Mouse (Mus musculus) brown adipose tissue, adult 24 weeks (tissue): ENCODE measurements at regions not wholly inside any gene's neighbourhood (a gene's known extent, or its start where the extent isn't known, plus 50 kb on each side); places are given as distances from the start of the nearest gene placed in this dataset.

Source experiments
- H3K27ac ChIP-seq: fragments of 200-500 bp; replicated peaks from 2 replicates; pipeline ENCODE4 v1.5.1; 2012; ENCODE audit warnings: low read depth, mild to moderate bottlenecking, low read length
- H3K4me1 ChIP-seq: fragments of 200-500 bp; 2 replicates; pipeline ENCODE4 v1.6.1; 2012; ENCODE audit warnings: low read length, mixed read lengths; ENCODE audit not compliant: control insufficient read depth, insufficient read depth, insufficient read length
- H3K4me3 ChIP-seq: fragments of 200-500 bp; 2 replicates; pipeline ENCODE4 v1.5.1; 2012; ENCODE audit warnings: low read depth, mild to moderate bottlenecking, low read length, moderate library complexity; ENCODE audit not compliant: insufficient read depth

- Histone ChIP-seq H3K4me1 (no peaks in the 10 kb centered on the region), H3K4me3 (no peak overlapping the region), H3K27ac (no peak overlapping the region)
These were observed 156.5 kb upstream of the Ngly1 start for GRCm38 (mm10) chr14:16092391-16093132.

DNA sequence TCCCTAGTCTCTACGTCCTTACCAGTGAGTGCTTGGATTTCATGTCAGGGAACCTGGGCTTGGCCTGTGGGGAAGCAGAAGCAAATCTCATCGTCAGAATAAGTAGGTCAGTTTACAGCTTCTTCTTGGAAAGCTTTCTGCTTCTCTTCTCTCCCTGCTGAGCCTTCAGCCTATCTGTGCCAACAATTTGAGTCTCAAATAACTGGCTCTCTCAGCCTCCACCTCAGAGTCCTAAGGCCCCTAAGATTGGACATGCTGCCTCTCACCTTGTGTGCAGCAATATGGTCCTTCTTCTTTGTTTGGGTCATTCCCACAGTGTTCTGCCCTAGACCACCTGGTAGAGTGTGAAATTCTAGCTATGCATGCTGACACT is 156.0 kb upstream of the Ngly1 start:
- H3K4me1 ChIP-seq: no peaks in the 10 kb centered on the region
- no peak overlapping the region for H3K4me3 ChIP-seq
- no peak overlapping the region for H3K27ac ChIP-seq

GRCm38 (mm10) chr14:16109414-16109813 is 139.7 kb upstream of the Ngly1 start:
- Histone ChIP-seq H3K4me3 (no peak overlapping the region), H3K27ac (no peak overlapping the region), H3K4me1 (no peaks in the 10 kb centered on the region)

GRCm38 (mm10) chr14:16132672-16133071 is 116.4 kb upstream of the Ngly1 start:
- no peak overlapping the region for H3K4me3 ChIP-seq
- no peak overlapping the region for H3K27ac ChIP-seq
- no peaks in the 10 kb centered on the region for H3K4me1 ChIP-seq

DNA sequence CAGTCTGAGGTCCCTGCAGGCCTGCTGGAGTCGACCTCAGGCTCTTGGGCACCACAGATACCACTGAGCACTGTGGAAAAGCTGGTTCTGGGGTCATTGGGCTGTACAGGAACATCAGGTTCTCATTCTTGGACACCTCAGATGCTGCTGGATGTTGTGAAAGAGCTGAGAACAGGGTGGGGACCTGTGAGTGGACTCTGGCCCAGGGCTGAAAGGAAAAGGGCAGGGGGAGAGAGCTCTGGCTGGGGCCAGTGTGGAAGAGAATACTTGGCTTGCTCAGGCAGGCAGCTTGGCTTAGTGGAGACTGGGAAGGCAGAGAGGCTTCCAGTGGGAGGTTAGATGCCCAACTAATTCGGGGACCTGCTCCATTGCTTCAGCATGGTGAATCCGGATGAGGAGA is 115.7 kb upstream of the Ngly1 start:
- no peak overlapping the region for H3K4me3 ChIP-seq
- no peak overlapping the region for H3K27ac ChIP-seq
- H3K4me1 ChIP-seq: no peaks in the 10 kb centered on the region

DNA sequence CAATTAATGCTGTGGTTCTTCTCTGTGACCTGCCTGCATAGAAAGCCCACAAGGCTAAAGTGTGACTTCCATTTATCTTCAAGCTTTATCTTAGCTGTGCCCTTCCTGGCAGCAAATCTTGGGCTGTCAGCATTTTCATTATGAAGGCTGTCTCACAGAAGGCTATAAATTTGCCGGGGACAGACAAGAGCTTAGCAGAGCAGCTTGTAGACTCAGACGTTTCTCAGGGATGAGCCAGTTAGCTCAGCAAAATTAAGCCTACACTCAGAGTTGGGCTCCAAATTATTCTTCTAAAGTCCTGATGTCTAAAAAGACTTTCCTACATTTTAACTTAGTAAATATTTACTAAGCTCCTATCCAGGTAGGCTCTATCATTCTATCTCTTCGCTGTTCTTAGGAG is 112.9 kb upstream of the Ngly1 start:
- no peak overlapping the region for H3K4me3 ChIP-seq
- no peaks in the 10 kb centered on the region for H3K4me1 ChIP-seq
- H3K27ac ChIP-seq: no peak overlapping the region

DNA sequence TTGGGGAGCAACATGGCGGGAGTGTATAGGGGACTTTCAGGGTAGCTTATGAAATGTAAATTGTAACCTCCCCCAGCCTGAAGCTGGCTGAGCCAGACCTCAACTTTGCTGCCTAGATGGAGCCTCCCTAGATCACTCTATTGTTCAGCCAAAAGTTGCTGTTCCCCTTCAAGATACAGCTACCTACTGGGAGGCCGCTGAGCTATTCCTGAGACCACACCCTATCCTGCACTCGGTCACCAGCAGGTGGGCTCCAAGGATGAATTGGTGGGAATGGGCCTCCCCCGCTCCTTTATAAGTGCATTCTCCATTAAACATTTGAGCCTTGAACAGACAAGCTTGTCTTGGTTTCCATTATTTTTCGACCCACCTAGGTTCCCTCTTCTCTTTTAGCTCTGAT is 104.8 kb upstream of the Ngly1 start:
- Histone ChIP-seq H3K27ac (no peak overlapping the region), H3K4me1 (no peaks in the 10 kb centered on the region), H3K4me3 (no peak overlapping the region)

GRCm38 (mm10) chr14:16146811-16147210 is 102.3 kb upstream of the Ngly1 start:
- H3K27ac ChIP-seq: no peak overlapping the region
- H3K4me3 ChIP-seq: no peak overlapping the region
- H3K4me1 ChIP-seq: no peaks in the 10 kb centered on the region

GRCm38 (mm10) chr14:16151815-16152214 is 97.3 kb upstream of the Ngly1 start:
- Histone ChIP-seq H3K4me1 (no peaks in the 10 kb centered on the region), H3K4me3 (no peak overlapping the region), H3K27ac (no peak overlapping the region)

GRCm38 (mm10) chr14:16152702-16153101 is 96.4 kb upstream of the Ngly1 start:
- no peaks in the 10 kb centered on the region for H3K4me1 ChIP-seq
- H3K4me3 ChIP-seq: no peak overlapping the region
- H3K27ac ChIP-seq: no peak overlapping the region

GRCm38 (mm10) chr14:16155106-16155505 is 94.0 kb upstream of the Ngly1 start:
- no peak overlapping the region for H3K27ac ChIP-seq
- no peak overlapping the region for H3K4me3 ChIP-seq
- H3K4me1 ChIP-seq: no peaks in the 10 kb centered on the region

GRCm38 (mm10) chr14:16170226-16170625 is 78.9 kb upstream of the Ngly1 start:
- H3K4me1 ChIP-seq: no peaks in the 10 kb centered on the region; the same call in 1 of the 2 replicates
- H3K27ac ChIP-seq: no peak overlapping the region
- no peak overlapping the region for H3K4me3 ChIP-seq

DNA sequence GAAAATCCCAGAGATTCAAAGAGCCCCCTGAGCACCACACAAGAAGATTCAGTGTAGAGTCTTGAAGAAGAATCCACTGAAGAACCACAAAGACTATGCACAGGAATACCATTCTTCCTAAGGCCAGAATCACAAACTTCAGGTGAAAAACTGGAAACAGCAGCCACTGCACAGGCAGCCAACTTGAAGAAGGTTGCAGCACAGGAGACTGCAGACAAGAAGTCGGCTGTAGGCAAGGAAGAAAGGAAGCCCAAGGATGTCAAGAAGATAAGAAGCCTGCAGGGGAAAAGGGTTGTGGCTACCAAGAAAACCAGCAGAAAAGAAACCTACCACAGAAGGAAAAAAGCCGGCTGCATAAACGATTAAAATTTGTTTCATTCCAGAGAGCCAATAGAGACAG is 76.8 kb upstream of the Ngly1 start:
- Histone ChIP-seq H3K27ac (no peak overlapping the region), H3K4me1 (no peaks in the 10 kb centered on the region; the same call in 1 of the 2 replicates), H3K4me3 (no peak overlapping the region)

GRCm38 (mm10) chr14:16173292-16173691 is 75.8 kb upstream of the Ngly1 start:
- no peak overlapping the region for H3K27ac ChIP-seq
- no peaks in the 10 kb centered on the region; the same call in 1 of the 2 replicates for H3K4me1 ChIP-seq

GRCm38 (mm10) chr14:16178227-16178626 is 70.9 kb upstream of the Ngly1 start:
- H3K27ac ChIP-seq: no peak overlapping the region
- H3K4me1 ChIP-seq: no peaks in the 10 kb centered on the region; the same call in 1 of the 2 replicates
- H3K4me3 ChIP-seq: no peak overlapping the region

More at GRCm38 (mm10) chr14:16173292-16173691, 75.8 kb upstream of the Ngly1 start:
- H3K4me3 ChIP-seq: no peak overlapping the region

DNA sequence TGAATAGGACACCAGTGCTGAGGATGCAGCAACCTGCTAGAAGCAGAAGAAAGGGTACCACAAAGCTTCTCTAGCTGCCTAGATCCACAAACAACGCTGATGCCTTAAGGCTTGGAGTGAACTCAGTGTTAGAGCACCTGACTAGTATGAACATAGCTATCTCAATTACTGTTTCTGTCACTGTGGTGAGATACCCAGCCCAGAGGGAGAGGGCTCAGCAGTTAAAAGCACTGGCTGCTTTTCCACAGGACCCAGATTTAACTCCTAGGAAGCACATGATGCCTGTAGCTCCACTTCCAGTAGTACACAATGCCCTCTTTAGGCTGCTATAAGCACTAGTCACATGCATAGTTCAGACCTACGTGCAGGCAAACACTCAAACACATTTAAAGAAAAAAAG is 67.3 kb upstream of the Ngly1 start:
- no peak overlapping the region for H3K4me3 ChIP-seq
- H3K4me1 ChIP-seq: no peaks in the 10 kb centered on the region
- no peak overlapping the region for H3K27ac ChIP-seq
